Mouse (Mus musculus): ENCODE results near the gene Dnah8. TPM values are rescaled to one million over a fixed set of nuclear protein-coding genes. Genes with fewer than 3 reads are reported as not detected.

Gene Dnah8
- polyA plus RNA-seq, 1 experiment from 2014 or later = 0.43 TPM

GRCm38 (mm10) chr17:30848086-30848485, 223.9 kb downstream of the Dnah8 start:
- Histone ChIP-seq H3K9me3 (replicated peaks; ENCODE audit: low read length) (no peaks in the 10 kb centered on the region), H3K27ac (no peak overlapping the region), H3K4me1 (replicated peaks; ENCODE audit: insufficient read depth, low read length) (0 out of 2 replicates have a peak, but pooled peaks cover 4% of the 10 kb centered on the region), H3K36me3 (ENCODE audit: insufficient read depth, low read length) (no peaks in the 10 kb centered on the region), H3K27me3 (ENCODE audit: insufficient read depth, low read length) (no peaks in the 10 kb centered on the region), H3K9ac (ENCODE audit: low read depth, low read length) (no peak overlapping the region), H3K4me3 (replicated peaks; ENCODE audit: low read depth, low read length) (no peak overlapping the region), H3K4me2 (ENCODE audit: low read length) (no peak overlapping the region)
- no peak for ATAC-seq (replicated peaks; ENCODE audit: low FRiP score, low read depth)
- TF ChIP-seq CTCF (IDR thresholded peaks at IDR 0.05; ENCODE audit: low read depth) = no peak
- no peak for DNase-seq (ENCODE audit: low spot score)
- WGBS = 97% methylated on average over 5 of the region's 5 CpGs

GRCm38 (mm10) chr17:30848804-30849203, 224.7 kb downstream of the Dnah8 start:
- Histone ChIP-seq H3K36me3 (ENCODE audit: insufficient read depth, low read length) (no peaks in the 10 kb centered on the region), H3K4me2 (ENCODE audit: low read length) (no peak overlapping the region), H3K4me3 (replicated peaks; ENCODE audit: low read depth, low read length) (no peak overlapping the region), H3K27ac (no peak overlapping the region), H3K9ac (ENCODE audit: low read depth, low read length) (no peak overlapping the region), H3K9me3 (replicated peaks; ENCODE audit: low read length) (no peaks in the 10 kb centered on the region), H3K27me3 (ENCODE audit: insufficient read depth, low read length) (no peaks in the 10 kb centered on the region), H3K4me1 (replicated peaks; ENCODE audit: insufficient read depth, low read length) (0 out of 2 replicates have a peak, but pooled peaks cover 4% of the 10 kb centered on the region)
- TF ChIP-seq CTCF (IDR thresholded peaks at IDR 0.05; ENCODE audit: low read depth) = no peak
- DNase-seq (ENCODE audit: low spot score) = no peak
- no peak for ATAC-seq (replicated peaks; ENCODE audit: low FRiP score, low read depth)
- WGBS = 83% methylated on average over 6 of the region's 6 CpGs

- ATAC-seq (replicated peaks; ENCODE audit: low FRiP score, low read depth) (no peak), DNase-seq (ENCODE audit: low spot score) (no peak)
- TF ChIP-seq CTCF (IDR thresholded peaks at IDR 0.05; ENCODE audit: low read depth) = no peak
- Histone ChIP-seq H3K27me3 (ENCODE audit: insufficient read depth, low read length) (no peaks in the 10 kb centered on the region), H3K9ac (ENCODE audit: low read depth, low read length) (no peak overlapping the region), H3K9me3 (replicated peaks; ENCODE audit: low read length) (no peaks in the 10 kb centered on the region), H3K4me3 (replicated peaks; ENCODE audit: low read depth, low read length) (no peak overlapping the region), H3K36me3 (ENCODE audit: insufficient read depth, low read length) (no peaks in the 10 kb centered on the region), H3K4me1 (replicated peaks; ENCODE audit: insufficient read depth, low read length) (0 out of 2 replicates have a peak, but pooled peaks cover 2% of the 10 kb centered on the region), H3K27ac (no peak overlapping the region), H3K4me2 (ENCODE audit: low read length) (no peak overlapping the region)
- 93% methylated on average over 12 of the region's 12 CpGs for WGBS
Observed at GRCm38 (mm10) chr17:30849813-30850212, 225.7 kb downstream of the Dnah8 start.

- no peak overlapping the region for H3K4me2 ChIP-seq (ENCODE audit: low read length)
- H3K36me3 ChIP-seq (ENCODE audit: insufficient read depth, low read length) = no peaks in the 10 kb centered on the region
- H3K27ac ChIP-seq = no peak overlapping the region
- DNase-seq (ENCODE audit: low spot score) = no peak
- no peak for ATAC-seq (replicated peaks; ENCODE audit: low FRiP score, low read depth)
- no peaks in the 10 kb centered on the region for H3K4me1 ChIP-seq (replicated peaks; ENCODE audit: insufficient read depth, low read length)
- no peaks in the 10 kb centered on the region for H3K9me3 ChIP-seq (replicated peaks; ENCODE audit: low read length)
- peak; percentile 25; the same call in 1 of the 2 replicates for TF ChIP-seq CTCF (IDR thresholded peaks at IDR 0.05; ENCODE audit: low read depth)
- no peak overlapping the region for H3K9ac ChIP-seq (ENCODE audit: low read depth, low read length)
- H3K27me3 ChIP-seq (ENCODE audit: insufficient read depth, low read length) = no peaks in the 10 kb centered on the region
- H3K4me3 ChIP-seq (replicated peaks; ENCODE audit: low read depth, low read length) = no peak overlapping the region
Observed at GRCm38 (mm10) chr17:30852345-30852744, 228.2 kb downstream of the Dnah8 start.

GRCm38 (mm10) chr17:30857347-30857746, 233.2 kb downstream of the Dnah8 start:
- no peak for TF ChIP-seq CTCF (IDR thresholded peaks at IDR 0.05; ENCODE audit: low read depth)
- Histone ChIP-seq H3K36me3 (ENCODE audit: insufficient read depth, low read length) (no peaks in the 10 kb centered on the region), H3K9me3 (replicated peaks; ENCODE audit: low read length) (no peaks in the 10 kb centered on the region), H3K4me3 (replicated peaks; ENCODE audit: low read depth, low read length) (no peak overlapping the region), H3K27me3 (ENCODE audit: insufficient read depth, low read length) (no peaks in the 10 kb centered on the region), H3K27ac (no peak overlapping the region), H3K4me2 (ENCODE audit: low read length) (no peak overlapping the region), H3K9ac (ENCODE audit: low read depth, low read length) (no peak overlapping the region), H3K4me1 (replicated peaks; ENCODE audit: insufficient read depth, low read length) (no peaks in the 10 kb centered on the region)
- ATAC-seq (replicated peaks; ENCODE audit: low FRiP score, low read depth) (no peak), DNase-seq (ENCODE audit: low spot score) (no peak)
- WGBS = 85% methylated on average over 5 of the region's 5 CpGs

GRCm38 (mm10) chr17:30858586-30859259, 234.6 kb downstream of the Dnah8 start:
- peak; percentile 65 for DNase-seq (ENCODE audit: low spot score)
- Histone ChIP-seq H3K9ac (ENCODE audit: low read depth, low read length) (no peak overlapping the region), H3K4me1 (replicated peaks; ENCODE audit: insufficient read depth, low read length) (no peaks in the 10 kb centered on the region)

More at GRCm38 (mm10) chr17:30858586-30859259, 234.6 kb downstream of the Dnah8 start:
- 28% methylated on average over 11 of the region's 11 CpGs for WGBS
- H3K4me2 ChIP-seq (ENCODE audit: low read length) = no peak overlapping the region
- H3K27me3 ChIP-seq (ENCODE audit: insufficient read depth, low read length) = no peaks in the 10 kb centered on the region
- no peaks in the 10 kb centered on the region for H3K36me3 ChIP-seq (ENCODE audit: insufficient read depth, low read length)
- H3K27ac ChIP-seq = no peak overlapping the region
- TF ChIP-seq CTCF (IDR thresholded peaks at IDR 0.05; ENCODE audit: low read depth) = no peak
- H3K4me3 ChIP-seq (replicated peaks; ENCODE audit: low read depth, low read length) = no peak overlapping the region
- no peak for ATAC-seq (replicated peaks; ENCODE audit: low FRiP score, low read depth)
- H3K9me3 ChIP-seq (replicated peaks; ENCODE audit: low read length) = no peaks in the 10 kb centered on the region
